Mouse (Mus musculus): ENCODE data around the gene Fam163a. TPM values are rescaled to one million over a fixed set of nuclear protein-coding genes. Genes with fewer than 3 reads are reported as not detected.
"Not testable (repeated sequence)": the region's sequence is repeated elsewhere in the genome, so short reads cannot be mapped to it uniquely, and the experiment has no call there.

Gene Fam163a
- 0.29 and 0.48 TPM in 2 replicates for polyA plus RNA-seq (2012; rRNA removed)

- 2% methylated on average over 44 of the region's 44 CpGs for whole genome bisulfite sequencing
Measured at GRCm38 (mm10) chr1:156204656-156205131, at the start of gene Fam163a. TSS of gene Fam163a (minus strand) at chr1:156205026.

DNA sequence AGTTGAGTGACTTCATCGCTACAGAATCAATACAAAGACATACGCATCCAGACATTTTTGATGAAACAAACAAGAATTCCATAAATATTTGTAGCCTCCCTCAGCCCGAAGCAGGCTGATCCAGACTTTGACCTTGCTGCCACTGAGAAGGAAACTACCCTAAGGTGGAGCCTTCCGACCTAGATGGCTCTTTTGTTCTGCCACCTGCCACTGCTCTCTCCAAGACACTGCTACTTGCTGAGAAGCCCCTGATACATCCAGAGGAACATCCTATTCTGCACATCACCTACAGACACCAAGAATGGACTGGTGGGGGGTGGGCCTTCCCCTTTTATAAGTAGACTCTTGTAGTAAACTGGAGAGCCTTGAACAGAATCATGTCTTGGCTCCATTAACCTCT, 46.3 kb upstream of the Fam163a start:
- DNase-seq (ENCODE audit: low read depth, low spot score), result not testable (repeated sequence)
- 51% methylated on average over 4 of the region's 4 CpGs for WGBS

More at GRCm38 (mm10) chr1:156204656-156205131, at the start of gene Fam163a:
- no peak for DNase-seq (ENCODE audit: low read depth, low spot score)

GRCm38 (mm10) chr1:156247893-156248292, 43.1 kb upstream of the Fam163a start:
- DNase-seq (ENCODE audit: low read depth, low spot score), result no peak
- WGBS, result 66% methylated on average over 3 of the region's 3 CpGs

DNA sequence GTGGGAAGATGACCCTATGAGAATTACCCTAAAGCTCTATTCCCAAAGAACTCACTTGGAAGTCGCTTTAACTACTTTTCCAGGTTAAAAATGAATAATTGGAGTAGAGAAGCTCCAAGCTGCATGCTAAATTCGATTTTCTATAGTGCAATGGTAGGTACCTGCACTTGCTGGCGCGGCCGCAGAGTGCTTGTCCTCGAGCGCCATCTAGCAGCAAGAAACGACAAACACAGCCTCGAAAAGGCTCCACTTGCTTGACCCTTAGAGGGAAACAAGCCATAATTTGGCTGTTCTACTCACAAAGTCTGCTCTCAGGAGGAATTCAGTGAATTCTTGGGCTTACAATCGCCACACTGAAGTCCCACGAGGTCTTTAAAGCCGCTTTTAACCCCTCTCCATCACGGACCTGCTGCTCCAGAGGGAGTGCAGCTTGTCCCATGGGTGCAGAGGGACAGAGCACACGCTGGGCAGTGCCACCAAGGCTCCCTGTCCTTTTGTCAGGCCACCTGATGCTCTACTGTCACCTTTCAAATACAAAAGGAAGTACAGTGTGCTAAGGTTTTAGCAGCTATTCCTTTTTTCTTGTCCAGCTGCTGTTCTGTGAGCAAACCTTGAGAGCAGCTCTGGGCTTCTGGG, 37.0 kb upstream of the Fam163a start:
- peak; percentile 27 for DNase-seq (ENCODE audit: low read depth, low spot score)
- WGBS, result 9% methylated on average over 14 of the region's 14 CpGs

DNA sequence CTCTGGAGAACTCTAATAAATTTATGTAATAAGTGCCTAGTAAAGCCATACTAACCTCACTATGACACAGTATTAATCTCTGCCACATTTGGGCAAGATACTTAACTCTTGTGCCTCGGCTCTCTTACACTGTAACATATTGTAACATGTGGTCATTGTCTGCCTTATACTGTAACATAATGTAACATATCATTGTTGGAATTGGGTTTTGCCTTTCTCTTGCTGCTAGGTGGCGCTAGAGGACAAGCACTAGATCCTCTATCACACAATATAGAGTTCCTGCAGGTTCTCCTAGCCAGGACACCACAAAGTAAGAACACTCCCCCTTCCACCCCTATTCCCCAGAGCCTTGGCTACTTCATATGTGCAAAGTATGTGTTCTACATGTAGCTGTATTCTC, 36.2 kb upstream of the Fam163a start:
- DNase-seq (ENCODE audit: low read depth, low spot score), result peak; percentile 13
- WGBS, result 42% methylated on average over 2 of the region's 2 CpGs

GRCm38 (mm10) chr1:156231122-156231521, 26.3 kb upstream of the Fam163a start:
- no peak for DNase-seq (ENCODE audit: low read depth, low spot score)
- WGBS, result 88% methylated on average over 6 of the region's 6 CpGs

DNA sequence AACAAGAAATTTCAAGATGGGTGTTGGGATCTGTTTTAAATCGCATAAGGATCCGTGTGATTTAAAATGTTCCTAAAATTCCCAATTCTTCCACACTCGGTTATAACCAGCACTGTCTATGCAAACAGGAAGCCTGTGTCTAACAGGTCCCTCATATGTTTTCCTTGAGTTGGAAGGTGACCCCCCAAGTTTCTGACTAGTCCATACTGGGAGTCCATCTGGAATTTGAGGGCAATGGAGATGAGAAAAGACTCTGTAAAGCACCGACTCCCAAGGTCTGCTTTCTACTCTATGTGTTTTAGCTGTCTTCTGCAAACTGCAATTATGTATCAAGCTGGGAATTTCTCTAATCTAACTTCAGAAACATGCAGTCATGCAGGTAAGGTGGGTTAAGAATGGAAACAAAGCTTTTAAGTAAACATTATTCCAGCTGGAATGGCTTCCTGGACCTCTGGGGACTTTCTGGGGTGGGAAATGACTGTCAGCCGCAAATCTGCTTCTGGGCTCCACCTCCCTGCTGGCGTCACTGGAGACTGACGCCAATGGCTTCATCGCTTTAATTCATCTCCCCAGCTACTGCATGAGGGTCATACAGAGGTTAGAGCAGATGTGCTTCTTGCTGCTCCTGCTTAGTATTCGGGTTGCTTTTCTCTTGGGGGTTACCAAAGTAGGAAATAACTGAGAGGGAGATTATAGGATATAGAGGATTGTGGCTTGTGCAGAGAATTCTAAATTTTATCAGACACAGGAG, 25.7 kb upstream of the Fam163a start:
- WGBS, result 33% methylated on average over 9 of the region's 9 CpGs
- DNase-seq (ENCODE audit: low read depth, low spot score), result no peak

GRCm38 (mm10) chr1:156229448-156229847, 24.6 kb upstream of the Fam163a start:
- WGBS, result 31% methylated on average over 7 of the region's 7 CpGs
- DNase-seq (ENCODE audit: low read depth, low spot score), result no peak

DNA sequence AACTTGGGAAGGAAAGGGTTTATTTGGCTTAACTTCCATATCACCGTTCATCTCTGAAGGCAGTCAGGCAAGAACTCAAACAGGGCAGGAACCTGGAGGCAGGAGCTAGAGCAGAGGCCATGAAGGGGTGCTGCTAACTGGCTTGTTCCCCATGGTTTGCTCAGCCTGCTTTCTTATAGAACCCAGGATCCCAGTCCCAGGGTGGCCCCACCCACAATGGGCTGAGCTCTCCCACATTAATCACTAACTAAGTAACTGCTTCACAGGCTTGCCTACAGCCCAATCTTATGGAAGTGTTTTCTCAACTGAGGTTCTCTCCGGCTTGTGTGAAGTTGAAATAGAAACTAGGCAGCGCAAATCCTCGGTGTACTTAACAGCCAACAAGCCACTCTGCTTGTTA, 23.9 kb upstream of the Fam163a start:
- DNase-seq (ENCODE audit: low read depth, low spot score), result no peak
- WGBS, result 63% methylated on average over 4 of the region's 4 CpGs

- WGBS, result 79% methylated on average over 5 of the region's 5 CpGs
Measured at GRCm38 (mm10) chr1:156226903-156227302, 22.1 kb upstream of the Fam163a start.

GRCm38 (mm10) chr1:156222205-156223000, 17.6 kb upstream of the Fam163a start:
- 56% methylated on average over 13 of the region's 13 CpGs for WGBS
- DNase-seq (ENCODE audit: low read depth, low spot score), result no peak

More at GRCm38 (mm10) chr1:156226903-156227302, 22.1 kb upstream of the Fam163a start:
- no peak for DNase-seq (ENCODE audit: low read depth, low spot score)

DNA sequence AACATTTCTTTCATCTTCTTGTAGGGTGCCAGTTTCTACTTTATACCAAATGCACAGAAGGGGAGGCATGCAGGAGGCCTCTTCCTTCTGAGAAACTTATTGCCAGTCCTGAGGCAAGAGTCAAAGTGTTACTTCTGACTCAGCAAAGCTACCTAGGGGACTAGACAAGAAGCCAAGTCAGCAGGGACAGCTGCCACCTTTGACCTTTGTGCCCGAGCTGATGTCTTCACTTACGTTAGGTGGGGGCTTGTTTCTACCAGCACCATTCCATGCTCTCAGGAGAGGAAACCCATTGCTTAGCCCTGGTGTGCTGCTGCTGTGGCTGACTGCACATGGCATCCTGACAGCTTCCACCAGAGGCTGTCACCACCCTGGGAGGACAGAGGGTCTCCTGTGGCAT, 16.5 kb upstream of the Fam163a start:
- DNase-seq (ENCODE audit: low read depth, low spot score), result no peak
- WGBS, result 68% methylated on average over 2 of the region's 2 CpGs

DNA sequence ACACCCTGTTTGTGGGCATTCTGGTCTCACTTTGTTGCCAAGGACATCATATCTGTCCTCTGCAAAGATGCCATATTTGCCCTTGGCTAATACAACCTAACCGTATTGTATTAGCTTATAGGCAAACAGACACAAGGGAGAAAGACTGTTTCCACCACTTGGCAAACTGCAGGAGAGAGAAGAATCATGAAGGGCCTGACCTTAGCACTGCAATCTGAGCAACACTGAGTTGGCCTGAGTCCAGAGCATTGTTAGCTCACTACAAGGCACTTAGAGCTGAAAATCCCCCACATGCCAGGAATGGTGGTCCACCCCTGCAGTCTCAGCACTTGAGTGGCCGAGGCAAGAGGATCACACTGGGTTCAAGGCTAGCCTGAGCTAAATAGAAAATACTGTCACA, 13.7 kb upstream of the Fam163a start:
- 74% methylated on average over 2 of the region's 2 CpGs for WGBS
- no peak for DNase-seq (ENCODE audit: low read depth, low spot score)

DNA sequence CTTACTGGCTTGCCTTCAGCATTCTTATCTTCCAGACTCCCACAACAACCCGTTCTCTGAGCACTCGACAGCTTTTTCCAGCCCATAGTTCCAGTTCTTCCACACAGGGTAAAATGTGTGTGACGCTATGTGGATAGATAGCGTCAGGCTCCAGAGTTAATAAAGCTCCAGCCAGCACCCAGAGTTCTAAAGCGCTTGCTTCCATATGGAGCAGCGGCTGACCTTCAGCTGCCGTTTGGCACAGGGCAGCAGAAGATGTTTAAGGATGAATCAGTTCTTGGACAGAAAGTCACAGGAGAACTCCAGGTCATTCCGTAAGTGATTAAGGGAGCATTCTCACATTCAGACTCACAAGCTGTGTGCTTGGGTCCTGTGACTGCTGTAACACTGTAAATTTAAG, 13.1 kb upstream of the Fam163a start:
- WGBS, result 70% methylated on average over 8 of the region's 8 CpGs

DNA sequence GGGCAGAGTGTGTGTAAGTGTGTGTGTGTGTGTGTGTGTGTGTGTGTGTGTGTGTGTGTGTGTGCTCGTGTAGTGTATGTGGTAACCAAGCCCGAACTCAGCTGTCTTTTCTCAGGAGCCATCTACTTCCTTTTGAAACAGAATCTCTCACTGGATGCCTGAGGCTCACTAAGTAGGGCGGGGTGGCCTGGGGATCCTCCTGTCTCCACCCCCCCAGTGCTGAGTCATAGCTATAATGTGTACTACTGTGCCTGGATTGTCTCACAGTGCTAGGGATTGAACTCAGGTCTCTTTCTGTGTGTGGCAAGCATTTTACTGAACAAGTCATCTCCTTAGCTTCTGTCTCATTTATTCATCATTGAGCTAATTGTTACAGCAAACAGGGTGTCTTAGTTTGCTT, 12.6 kb upstream of the Fam163a start:
- DNase-seq (ENCODE audit: low read depth, low spot score), result peak; percentile 40
- 5% methylated on average over 3 of the region's 3 CpGs for WGBS

More for the DNA sequence above, 13.1 kb upstream of the Fam163a start:
- no peak for DNase-seq (ENCODE audit: low read depth, low spot score)

GRCm38 (mm10) chr1:156216249-156216648, 11.4 kb upstream of the Fam163a start:
- 85% methylated on average over 4 of the region's 4 CpGs for WGBS
- DNase-seq (ENCODE audit: low read depth, low spot score), result no peak

GRCm38 (mm10) chr1:156214651-156215050, 9.8 kb upstream of the Fam163a start:
- 87% methylated on average over 8 of the region's 8 CpGs for WGBS
- no peak for DNase-seq (ENCODE audit: low read depth, low spot score)

GRCm38 (mm10) chr1:156212923-156213322, 8.1 kb upstream of the Fam163a start:
- no peak for DNase-seq (ENCODE audit: low read depth, low spot score)
- 94% methylated on average over 5 of the region's 5 CpGs for WGBS

DNA sequence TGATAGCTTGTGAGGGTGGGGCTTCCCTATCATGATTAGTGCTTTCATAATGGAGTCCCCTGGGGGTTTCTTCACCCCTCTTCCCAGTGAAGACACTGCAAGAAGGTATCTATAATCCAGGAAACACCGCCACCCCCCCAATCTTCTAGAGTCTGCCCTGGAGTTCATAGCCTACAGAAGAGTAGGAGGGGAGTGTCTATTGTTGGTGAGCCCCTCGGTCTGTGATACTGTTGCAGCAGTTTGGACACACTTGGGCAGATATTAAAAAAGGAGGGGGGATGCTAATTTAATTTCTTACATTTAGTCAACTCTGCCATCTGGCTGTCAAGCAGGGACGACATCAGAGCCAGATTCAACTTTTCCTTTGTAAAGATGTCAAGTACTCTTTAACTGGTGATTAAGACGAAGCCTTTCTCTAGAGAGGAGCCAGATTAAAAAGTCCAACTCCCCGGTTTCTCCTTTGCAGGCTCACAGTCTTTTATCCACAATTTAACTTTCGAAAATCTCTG, 7.0 kb upstream of the Fam163a start:
- WGBS, result 73% methylated on average over 6 of the region's 6 CpGs
- DNase-seq (ENCODE audit: low read depth, low spot score), result no peak

DNA sequence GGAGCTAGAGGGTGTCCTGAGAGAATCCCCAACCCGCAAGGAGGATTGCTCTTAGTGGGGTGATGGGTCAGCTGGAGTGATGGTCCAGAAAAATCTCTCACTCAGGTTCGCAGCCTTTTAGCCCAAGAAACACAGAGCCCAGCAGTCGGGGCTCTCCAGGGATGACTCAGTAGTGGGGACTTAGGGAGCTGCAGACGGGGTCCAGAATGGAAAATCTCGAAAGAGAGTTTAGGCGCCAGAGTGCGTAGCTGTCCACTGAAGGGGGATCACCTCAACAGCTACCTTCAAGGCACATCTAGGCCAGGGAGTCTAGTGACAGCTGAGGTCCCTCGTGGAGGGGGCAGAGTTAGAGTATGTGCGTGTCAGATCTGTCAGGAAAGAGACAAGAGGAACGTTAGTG, 338 bp upstream of the Fam163a start:
- 20% methylated on average over 10 of the region's 10 CpGs for WGBS

More for the DNA sequence above, 338 bp upstream of the Fam163a start:
- DNase-seq (ENCODE audit: low read depth, low spot score), result no peak

Measured in large intestine, adult 2 months (tissue).